Mouse (Mus musculus) liver, embryonic 14.5 days (tissue): Measurements from ENCODE around the gene Isy1. TPM values are rescaled to one million over a fixed set of nuclear protein-coding genes. Genes with fewer than 3 reads are reported as not detected.

Experiments used
- ATAC-seq: fragments of 200-750 bp; cut with Nextera tagmentation; 2 replicates; pipeline ENCODE4 v1.8.0; 2017; ENCODE audit warnings: moderate number of reproducible peaks, mild to moderate bottlenecking, moderate library complexity; ENCODE audit not compliant: insufficient read depth
- DNase-seq, 3 experiments: peaks; one replicate each; pipeline ENCODE4 v3.0.0-alpha.2; 2012 to 2013; ENCODE audit warnings: low read depth in 3 of 3, low spot score in 3 of 3
- H3K27ac ChIP-seq: fragments of 300-500 bp; sonication (generic); 2 replicates; pipeline ENCODE4 v1.5.1; 2014; ENCODE audit warnings: moderate library complexity, mild to moderate bottlenecking, control low read depth, inconsistent platforms
- H3K27me3 ChIP-seq: fragments of 300-500 bp; sonication (generic); 2 replicates; pipeline ENCODE4 v1.6.1; 2014; ENCODE audit warnings: mild to moderate bottlenecking, low read length, moderate library complexity; ENCODE audit not compliant: control insufficient read depth, insufficient read depth
- H3K36me3 ChIP-seq: fragments of 300-500 bp; sonication (generic); replicated peaks from 2 replicates; pipeline ENCODE4 v1.6.1; 2014; ENCODE audit warnings: low read depth; ENCODE audit not compliant: control insufficient read depth, insufficient read depth
- H3K4me1 ChIP-seq, 2 experiments: fragments of 200-500 bp in 1 of 2; fragments of 300-500 bp in 1 of 2; sonication (generic) in 1 of 2; replicated peaks; 2 replicates each; pipeline ENCODE4 v1.6.1; 2012 to 2014; ENCODE audit warnings: antibody characterized with exemption in 1 of 2, inconsistent platforms in 1 of 2, low read length in 1 of 2; ENCODE audit not compliant: control insufficient read depth in 2 of 2, insufficient read depth in 2 of 2
- H3K4me2 ChIP-seq: fragments of 300-500 bp; sonication (generic); 2 replicates; pipeline ENCODE4 v1.6.1; 2014; ENCODE audit warnings: low read depth, mild to moderate bottlenecking, control low read depth, moderate library complexity
- H3K4me3 ChIP-seq, 2 experiments: fragments of 200-500 bp in 1 of 2; fragments of 300-500 bp in 1 of 2; sonication (generic) in 1 of 2; 2 replicates each; pipeline ENCODE4 v1.5.1; 2012 to 2014; ENCODE audit warnings: low read depth in 2 of 2, low read length in 2 of 2, mild to moderate bottlenecking in 2 of 2, control low read depth in 1 of 2, inconsistent platforms in 1 of 2, moderate library complexity in 1 of 2; ENCODE audit not compliant: insufficient read depth in 1 of 2
- H3K9ac ChIP-seq: fragments of 300-500 bp; sonication (generic); replicated peaks from 2 replicates; pipeline ENCODE4 v1.6.1; 2014; ENCODE audit warnings: mild to moderate bottlenecking, control low read depth, moderate library complexity
- H3K9me3 ChIP-seq: fragments of 300-500 bp; sonication (generic); 2 replicates; pipeline ENCODE4 v1.6.1; 2016; ENCODE audit warnings: low read length, mixed read lengths; ENCODE audit not compliant: control insufficient read depth
- CTCF ChIP-seq: IDR thresholded peaks from 2 replicates; pipeline ENCODE4 v1.5.1; 2016; ENCODE audit warnings: antibody characterized with exemption, low read depth, control low read depth
- EP300 ChIP-seq: IDR thresholded peaks from 2 replicates; pipeline ENCODE4 v1.6.1; 2016; ENCODE audit warnings: antibody characterized with exemption, low read depth
- WGBS: fragments of 180-500 bp; shearing (Covaris S2); extraction: QIAGEN DNeasy Blood & Tissue Kit; methylation state at CpG from one replicate; pipeline ENCODE4 v1.1.7; 2014; ENCODE audit not compliant: insufficient replicate concordance; 5-methylcytosine and 5-hydroxymethylcytosine counted together
- polyA plus RNA-seq, 2 experiments: library from polyadenylated mRNA; depleted of rRNA in 1 of 2; stranded (reverse) in 1 of 2; unstranded in 1 of 2; fragments of >200 nt; fragmentation: Nextera tagmentation in 1 of 2; extraction: Ambion mirVana in 1 of 2; gene quantifications; 2 replicates each; pipeline versions ENCODE4 v1.2.1 to v1.2.3; 2012 to 2014

Isy1 gene
- polyA plus RNA-seq, 2 experiments: 16.9 to 34.0 TPM

- H3K4me1 ChIP-seq: peaks cover 26 to 34% of the 10 kb centered on the region in 2 experiments
- peak overlapping the region; percentile 86 for H3K4me2 ChIP-seq
- H3K36me3 ChIP-seq: peaks cover 25% of the 10 kb centered on the region
- H3K9ac ChIP-seq: no peak overlapping the region
- no peaks in the 10 kb centered on the region for H3K27me3 ChIP-seq
- ATAC-seq (no peak), DNase-seq (no peak)
- WGBS: 53% methylated on average over 2 of the region's 2 CpGs
- no peak for TF ChIP-seq CTCF
- no peak overlapping the region for H3K4me3 ChIP-seq
- H3K9me3 ChIP-seq: no peaks in the 10 kb centered on the region
- H3K27ac ChIP-seq: no peak overlapping the region; the same call in 1 of the 2 replicates
Observed at GRCm38 (mm10) chr6:87806857-87807256, 31.7 kb downstream of the Isy1 start.

DNA sequence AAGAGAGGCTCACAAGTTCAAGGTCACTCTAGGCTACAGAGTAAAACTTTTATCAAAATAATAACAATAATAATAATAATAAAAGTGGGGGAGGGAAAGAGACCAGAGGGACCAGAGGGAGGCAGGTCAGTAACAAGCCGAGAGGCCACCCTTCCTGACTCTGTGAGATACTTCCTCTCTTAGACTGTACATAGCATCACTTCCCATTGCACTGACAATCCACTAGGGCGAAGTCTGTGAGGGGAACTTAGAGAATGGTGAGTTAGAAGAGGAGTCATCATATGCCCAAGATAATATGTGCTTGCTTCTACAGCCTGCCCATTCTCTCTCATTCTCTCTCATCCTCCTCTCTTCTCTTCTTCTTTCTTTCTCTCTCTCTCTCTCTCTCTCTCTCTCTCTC lies 32.6 kb downstream of the Isy1 start:
- DNase-seq (no peak), ATAC-seq (no peak)
- Histone ChIP-seq H3K9me3 (no peaks in the 10 kb centered on the region), H3K9ac (no peak overlapping the region), H3K27me3 (no peaks in the 10 kb centered on the region), H3K36me3 (peaks cover 25% of the 10 kb centered on the region), H3K27ac (no peak overlapping the region), H3K4me3 (no peak overlapping the region), H3K4me2 (no peak overlapping the region), H3K4me1 (peaks cover 26 to 34% of the 10 kb centered on the region in 2 experiments)
- WGBS: 33% methylated on average over 2 of the region's 2 CpGs
- no peak for TF ChIP-seq EP300
- TF ChIP-seq CTCF: peak; percentile 22; the same call in 1 of the 2 replicates

DNA sequence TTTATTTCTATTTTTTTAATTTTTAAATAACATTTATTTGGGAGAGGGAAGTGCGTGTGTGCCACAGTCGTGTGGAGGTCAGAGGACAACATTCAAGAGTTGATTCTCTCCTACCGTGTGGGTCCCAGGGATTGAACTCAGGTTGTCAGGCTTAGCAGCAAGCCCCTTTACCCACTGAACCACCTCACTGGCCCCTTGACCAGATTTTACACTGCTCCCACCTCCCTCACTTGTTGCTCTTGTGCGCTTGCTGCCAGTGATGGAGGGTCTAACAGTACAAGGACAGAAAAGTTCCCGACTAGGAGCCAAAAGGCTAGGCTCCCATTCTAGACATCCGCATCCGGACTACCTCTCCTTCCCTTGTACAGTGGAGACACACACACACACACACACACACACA lies 33.1 kb downstream of the Isy1 start:
- Histone ChIP-seq H3K9ac (no peak overlapping the region), H3K27me3 (no peaks in the 10 kb centered on the region), H3K27ac (no peak overlapping the region), H3K9me3 (no peaks in the 10 kb centered on the region), H3K4me2 (no peak overlapping the region), H3K36me3 (peaks cover 25% of the 10 kb centered on the region), H3K4me1 (peaks cover 26 to 34% of the 10 kb centered on the region in 2 experiments), H3K4me3 (no peak overlapping the region)
- TF ChIP-seq EP300: no peak
- no peak for TF ChIP-seq CTCF
- WGBS: 81% methylated on average over 7 of the region's 7 CpGs
- DNase-seq: no peak
- no peak for ATAC-seq

DNA sequence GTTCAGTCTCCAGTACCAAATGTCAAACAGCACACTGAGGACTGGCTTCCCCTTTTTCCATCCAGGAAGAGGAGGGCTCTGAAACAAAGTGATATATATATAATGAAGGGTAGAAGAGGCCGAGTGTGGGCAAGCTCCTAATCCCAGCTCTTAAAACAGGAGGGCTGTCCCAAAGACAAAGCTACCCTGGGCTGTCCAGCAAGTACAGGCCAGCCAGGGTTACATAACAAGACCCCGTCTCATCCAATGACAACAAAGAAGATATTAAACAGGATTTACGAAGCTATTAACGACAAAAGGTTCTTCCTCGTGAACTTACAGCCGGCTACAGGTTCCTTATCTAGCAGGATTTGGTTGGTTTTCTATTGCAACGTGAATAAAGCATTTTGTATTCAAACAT lies 33.7 kb downstream of the Isy1 start:
- H3K4me1 ChIP-seq: peaks cover 30 to 37% of the 10 kb centered on the region in 2 experiments
- no peak for DNase-seq
- ATAC-seq: no peak
- no peak for TF ChIP-seq EP300
- TF ChIP-seq CTCF: no peak
- WGBS: 60% methylated on average over 7 of the region's 7 CpGs
- no peaks in the 10 kb centered on the region for H3K9me3 ChIP-seq
- H3K9ac ChIP-seq: no peak overlapping the region
- H3K27me3 ChIP-seq: no peaks in the 10 kb centered on the region
- no peak overlapping the region for H3K4me2 ChIP-seq
- H3K27ac ChIP-seq: no peak overlapping the region
- H3K36me3 ChIP-seq: peaks cover 25% of the 10 kb centered on the region
- no peak overlapping the region for H3K4me3 ChIP-seq

DNA sequence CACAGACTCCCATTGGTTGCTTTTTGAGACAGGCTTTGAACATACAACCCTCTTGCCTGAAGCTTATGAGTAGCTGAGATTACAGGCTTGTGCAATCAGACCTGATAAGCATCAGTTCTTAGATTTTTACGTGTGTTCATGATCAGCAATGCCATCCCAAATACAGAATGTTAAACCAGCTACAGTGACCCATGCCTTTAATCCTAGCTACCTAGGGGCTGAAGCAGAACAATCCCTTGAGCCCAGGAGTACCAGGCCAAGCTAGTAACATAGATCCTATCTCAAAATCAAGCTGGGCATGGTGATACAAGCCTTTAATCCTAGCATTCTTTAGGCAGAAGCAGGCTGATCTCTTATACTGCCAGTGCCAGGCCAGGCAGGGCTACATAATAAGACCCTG lies 34.6 kb downstream of the Isy1 start:
- Histone ChIP-seq H3K4me1 (peaks cover 33 to 36% of the 10 kb centered on the region in 2 experiments), H3K9ac (no peak overlapping the region), H3K27ac (no peak overlapping the region), H3K4me2 (no peak overlapping the region), H3K27me3 (no peaks in the 10 kb centered on the region), H3K4me3 (no peak overlapping the region), H3K9me3 (no peaks in the 10 kb centered on the region), H3K36me3 (peaks cover 25% of the 10 kb centered on the region)
- TF ChIP-seq CTCF (no peak), EP300 (no peak)
- ATAC-seq (no peak), DNase-seq (no peak)
- WGBS: 60% methylated on average over 1 of the region's 1 CpGs
